Mouse (Mus musculus) kidney, adult 18-20 months (tissue): Measurements from ENCODE around the gene Chl1.

ENCODE experiments used
- DNase-seq: peaks from one replicate; pipeline ENCODE4 v3.0.0; 2021

Chl1 gene

DNA sequence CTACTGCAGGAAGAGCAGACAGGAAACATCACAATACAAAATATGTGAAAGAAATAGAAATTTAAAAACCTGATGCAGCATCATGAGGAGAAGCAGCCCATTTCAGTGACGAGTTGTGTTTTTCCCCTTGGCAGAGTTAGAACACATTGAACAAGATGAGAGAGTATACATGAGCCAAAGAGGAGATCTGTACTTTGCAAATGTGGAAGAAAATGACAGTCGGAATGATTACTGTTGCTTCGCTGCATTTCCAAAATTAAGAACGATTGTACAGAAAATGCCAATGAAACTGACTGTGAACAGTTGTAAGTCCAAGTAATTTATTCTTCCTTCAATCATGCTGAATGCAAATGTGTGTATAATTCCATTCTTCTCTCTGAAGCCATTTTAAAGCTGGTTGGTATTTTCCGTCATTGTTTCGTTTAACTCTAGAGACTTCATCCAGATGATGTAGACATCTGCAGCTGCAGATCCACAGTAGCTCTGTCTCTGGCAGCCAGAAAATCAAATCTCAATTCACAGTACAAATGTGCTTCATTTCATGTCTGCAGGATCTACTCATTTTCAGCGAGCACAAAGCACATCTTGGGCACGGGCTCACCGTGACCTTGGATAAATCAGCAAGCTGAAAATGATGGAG, 155.4 kb downstream of the Chl1 start:
- DNase-seq, result no peak

DNA sequence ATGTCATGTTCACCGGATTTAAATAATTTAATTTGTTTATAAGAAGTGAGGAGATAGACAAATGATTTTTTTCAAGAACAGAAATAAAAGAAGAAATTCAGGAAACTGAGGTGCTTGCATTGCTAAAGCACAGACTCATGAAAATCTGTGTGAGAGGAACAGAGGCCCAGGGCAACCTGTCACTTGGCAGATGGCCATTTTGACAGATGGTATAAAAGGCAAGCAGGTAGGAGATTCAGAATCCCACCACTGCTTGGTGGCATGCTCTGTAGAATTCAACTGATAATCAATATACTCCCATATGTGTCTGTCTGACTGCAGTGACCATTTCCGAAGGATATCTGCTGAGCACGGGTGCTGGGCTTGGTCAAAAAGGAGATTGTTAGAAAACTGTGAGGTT, 162.7 kb downstream of the Chl1 start:
- no peak for DNase-seq

DNA sequence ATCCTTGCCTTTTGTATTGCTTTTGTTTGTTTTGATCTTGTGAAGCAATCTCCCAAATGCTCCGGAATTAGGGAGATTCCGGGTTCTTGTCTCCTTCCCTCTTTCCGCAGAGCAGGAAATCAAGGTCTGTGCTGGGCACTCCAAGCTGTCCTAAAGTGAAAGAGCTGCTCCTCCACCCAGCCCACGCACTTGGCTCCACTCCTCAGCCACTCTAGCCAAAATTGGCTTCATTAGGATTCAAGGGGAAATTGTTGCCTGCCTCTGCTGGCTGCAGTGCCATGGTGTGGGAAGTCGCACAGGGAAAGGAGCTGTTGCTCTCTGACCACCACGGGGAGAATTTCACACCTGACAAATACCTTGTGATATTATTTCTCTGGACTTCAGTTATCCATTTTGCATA, 163.9 kb downstream of the Chl1 start:
- no peak for DNase-seq

DNA sequence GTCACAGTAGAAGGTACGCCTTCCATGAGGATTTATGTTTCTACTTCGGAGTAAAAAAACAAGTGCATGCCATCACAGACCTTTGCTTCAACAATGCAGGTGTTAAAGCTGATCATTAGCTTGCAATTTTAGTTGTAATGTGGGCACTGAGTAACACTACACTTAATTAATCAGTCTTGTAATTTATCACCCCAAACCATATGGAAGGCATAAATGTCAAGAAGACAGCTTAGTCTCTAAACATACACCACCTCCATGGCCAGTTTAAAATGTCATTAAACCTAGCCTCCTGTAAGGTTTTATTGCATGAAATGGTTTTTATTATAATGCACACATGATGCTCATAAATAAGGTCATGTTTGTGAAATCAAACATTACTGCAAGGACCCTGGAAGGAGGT, 164.8 kb downstream of the Chl1 start:
- no peak for DNase-seq

DNA sequence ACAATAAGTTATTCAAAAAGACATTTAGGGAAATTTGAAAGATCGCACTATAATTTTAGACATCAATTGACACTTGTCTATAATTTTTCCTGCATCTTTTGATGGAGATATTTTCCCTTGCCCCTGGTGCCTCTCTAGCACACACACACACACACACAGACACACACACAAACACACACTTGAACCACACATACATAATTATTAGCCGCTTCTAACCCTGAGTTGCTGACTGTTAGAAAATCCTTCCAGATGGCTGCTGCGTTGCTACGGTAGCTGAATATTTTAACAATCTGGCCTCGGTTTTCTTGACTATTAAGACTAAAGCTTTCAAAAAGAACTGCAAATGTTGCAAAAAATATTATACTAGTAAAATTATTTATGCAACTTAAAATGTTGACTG, 166.3 kb downstream of the Chl1 start:
- DNase-seq, result no peak

DNA sequence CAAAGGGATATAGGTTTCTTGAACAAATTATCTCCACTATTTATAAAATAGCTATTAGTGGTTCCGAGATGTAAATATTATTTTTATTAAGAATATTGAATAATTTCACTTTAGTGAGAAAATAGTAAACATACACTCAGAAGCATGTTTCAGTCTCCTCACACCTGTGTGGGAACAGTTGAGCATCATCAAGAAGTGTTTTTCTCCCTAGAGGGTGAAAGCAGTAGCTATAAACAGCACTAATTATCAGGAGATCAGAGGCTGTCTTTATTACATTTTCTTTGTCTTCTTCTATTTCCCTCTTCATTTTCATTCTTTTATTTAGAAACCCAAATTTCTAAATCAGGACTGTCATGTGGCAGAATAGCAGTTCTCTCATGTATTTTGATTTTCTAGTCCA, 166.7 kb downstream of the Chl1 start:
- no peak for DNase-seq

DNA sequence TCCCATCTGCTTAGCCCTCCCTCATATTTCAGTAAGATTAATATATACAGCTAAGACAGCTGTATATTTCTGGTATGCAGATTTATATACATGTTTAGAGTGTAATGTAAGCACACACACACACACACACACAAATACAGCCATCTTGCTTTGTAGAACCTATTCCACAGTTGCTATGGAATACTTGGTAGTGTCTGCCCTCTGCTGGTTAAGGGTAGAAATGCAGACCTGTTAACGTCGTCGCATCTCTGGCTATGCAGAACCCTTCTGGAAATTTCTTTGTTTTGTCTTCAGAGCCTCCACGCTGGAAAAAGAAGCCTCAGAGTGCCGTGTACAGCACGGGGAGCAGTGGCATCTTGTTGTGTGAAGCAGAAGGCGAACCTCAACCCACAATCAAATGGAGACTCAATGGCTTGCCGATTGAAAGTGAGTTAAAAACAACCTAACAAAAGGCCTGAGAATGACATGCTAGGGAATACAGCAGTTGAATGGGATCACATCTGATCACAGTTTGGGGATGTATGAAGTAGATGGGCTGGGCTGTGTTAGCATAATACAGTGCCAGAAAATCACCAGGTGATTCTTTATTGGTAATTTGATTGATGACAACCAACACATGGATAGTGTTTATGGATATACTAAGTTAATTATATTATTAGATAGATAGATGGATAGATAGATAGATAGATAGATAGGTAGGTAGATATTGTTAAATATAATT, 172.6 kb downstream of the Chl1 start:
- peak; percentile 46 for DNase-seq

DNA sequence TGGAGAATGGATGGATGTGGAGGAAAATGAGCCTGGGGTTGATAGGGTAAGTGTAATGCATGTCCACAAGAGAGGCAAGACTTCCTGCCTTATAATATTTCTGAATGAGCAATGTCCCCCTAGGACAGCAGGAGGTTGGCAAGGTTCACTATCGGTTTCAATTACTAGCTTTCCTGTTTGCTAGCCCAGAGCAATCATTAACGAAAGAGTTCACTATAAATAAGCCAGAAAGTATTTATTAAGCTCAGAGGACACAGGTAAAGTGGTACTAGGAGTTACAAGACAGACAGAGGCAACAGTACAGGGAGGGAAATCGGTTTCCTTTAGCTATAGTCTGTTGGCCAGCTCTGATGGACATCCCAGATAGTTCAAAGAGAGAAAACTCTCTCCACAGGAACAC, 182.1 kb downstream of the Chl1 start:
- peak; percentile 2 for DNase-seq

DNA sequence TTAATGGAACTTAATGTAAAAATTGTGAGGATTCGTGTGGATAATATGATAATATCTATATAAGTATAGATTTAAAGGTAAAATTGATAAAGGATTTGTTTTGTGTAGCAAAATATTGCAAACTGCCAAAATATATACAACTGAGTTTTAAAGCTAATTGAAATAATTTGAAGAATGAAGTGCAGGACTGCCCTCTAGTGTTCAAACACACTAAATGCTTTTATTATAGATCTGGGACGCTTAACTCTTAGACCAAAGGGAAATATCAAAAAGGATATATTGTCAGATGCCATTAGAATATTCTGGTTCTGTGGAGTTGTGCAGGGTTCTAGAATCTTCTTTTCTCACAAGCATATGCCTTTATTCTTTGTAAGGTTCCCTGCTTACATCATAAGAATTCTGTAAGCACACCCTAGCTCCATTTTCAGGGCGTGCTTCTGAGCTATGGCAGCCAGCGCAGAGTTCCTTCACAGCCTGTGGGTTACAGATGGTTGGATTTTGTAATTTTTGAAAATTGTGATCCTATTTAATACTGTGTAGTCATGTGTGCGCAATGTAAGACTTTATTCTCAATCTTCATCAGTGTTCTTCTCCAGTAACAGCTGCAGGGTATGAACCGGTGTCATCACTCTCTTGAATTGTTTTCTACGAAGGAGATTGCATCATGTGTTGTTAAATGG, 187.1 kb downstream of the Chl1 start:
- no peak for DNase-seq

DNA sequence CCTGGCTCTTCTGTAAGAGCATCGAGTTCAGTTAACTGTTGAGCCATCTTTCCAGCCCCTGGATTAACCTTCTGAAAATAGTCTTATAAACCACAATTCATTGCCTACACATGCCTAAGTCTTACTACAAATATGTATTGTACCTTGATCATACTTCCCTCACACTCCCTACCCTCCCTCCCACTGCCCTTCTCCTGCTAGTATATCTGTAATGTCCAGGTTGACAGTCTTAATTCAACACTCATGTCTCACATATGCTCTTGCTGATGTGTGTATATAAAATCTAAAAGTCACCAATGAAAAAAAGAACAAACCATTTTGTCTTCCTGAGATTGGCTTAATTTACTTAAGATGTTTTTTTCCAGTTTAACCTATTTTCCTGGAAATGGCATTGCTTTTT, 189.1 kb downstream of the Chl1 start:
- DNase-seq, result no peak

DNA sequence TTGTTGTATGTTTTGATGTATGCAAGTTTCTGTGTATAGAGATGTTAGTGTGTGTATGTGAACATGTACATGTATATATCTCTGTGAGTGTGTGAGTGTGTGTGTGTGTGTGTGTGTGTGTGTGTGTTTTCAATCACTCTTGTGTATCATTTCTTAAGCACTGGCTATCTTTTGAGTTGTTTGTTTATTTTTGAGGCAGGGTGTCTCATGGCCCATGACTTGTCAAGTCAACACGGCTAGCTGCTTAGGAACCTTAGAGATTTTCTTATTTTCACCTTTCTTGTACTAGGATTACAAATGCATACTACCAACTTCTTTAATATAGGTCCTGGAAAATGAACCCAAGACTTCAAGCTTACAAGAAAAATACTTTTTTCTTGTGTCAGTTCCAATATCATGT, 189.5 kb downstream of the Chl1 start:
- no peak for DNase-seq

DNA sequence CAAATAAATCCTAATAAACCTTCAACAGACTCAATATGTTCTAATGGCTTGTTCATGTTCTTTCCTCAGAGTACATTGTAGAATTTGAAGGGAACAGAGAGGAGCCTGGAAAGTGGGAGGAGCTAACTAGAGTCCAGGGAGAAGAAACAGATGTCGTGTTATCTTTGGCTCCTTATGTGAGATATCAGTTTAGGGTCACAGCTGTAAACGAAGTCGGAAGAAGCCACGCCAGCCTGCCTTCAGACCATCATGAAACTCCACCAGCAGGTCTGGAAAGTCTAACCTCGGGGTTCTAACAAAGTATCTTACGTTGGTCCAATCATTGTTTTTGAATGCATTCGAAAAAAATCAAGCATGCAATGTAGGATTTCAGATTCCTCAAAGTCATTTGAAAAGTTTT, 189.9 kb downstream of the Chl1 start:
- DNase-seq, result no peak

DNA sequence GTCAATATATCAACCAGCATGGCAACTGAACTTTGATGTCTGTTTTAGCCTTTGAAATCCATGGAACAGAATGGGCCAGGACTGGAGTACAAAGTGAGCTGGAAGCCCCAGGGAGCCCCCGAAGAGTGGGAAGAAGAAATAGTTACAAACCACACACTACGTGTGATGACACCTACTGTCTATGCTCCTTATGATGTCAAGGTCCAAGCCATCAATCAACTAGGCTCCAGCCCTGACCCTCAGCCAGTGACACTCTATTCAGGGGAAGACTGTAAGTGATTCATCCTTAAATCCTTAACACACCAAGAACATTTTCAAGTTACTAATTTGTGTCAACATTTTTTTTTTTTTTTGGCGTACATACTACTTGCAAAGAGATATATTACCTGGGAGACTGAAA, 196.0 kb downstream of the Chl1 start:
- no peak for DNase-seq

DNA sequence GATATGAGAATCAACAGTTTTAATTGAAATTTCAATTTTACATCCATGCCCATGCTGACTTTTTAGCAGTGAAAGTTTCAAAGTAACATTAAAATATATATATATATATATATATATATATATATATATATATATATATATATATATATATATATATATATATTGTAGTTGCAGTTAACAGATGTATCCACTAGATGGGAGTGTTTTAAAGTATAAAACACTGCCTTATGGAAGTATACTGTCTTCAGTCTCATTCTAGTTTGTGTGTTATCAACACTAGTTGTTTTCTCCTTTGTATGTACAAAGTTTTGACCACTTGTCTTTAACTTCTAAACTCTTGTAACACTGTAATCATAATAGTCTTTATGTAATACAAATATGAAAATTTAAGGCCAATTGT, 228.9 kb downstream of the Chl1 start:
- DNase-seq, result no peak

DNA sequence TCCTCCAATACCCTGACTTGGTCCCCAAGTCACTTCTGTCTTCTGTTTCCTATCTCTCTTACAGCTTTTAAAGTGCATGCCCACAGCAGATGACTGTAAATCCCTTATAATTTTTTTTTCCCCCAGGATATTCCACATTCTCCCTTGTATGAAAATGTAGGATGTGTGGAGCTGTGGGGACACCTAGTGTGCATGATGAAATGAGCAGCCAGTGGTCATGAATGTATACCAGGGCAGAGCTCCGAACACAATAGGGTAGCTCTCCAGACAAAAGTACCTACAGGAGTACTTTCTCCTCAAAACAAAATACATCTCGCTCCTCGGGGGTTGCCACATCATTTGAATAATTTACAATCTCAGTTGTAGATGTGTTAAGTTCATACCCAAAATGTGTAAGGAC, 232.4 kb downstream of the Chl1 start:
- DNase-seq, result no peak

DNA sequence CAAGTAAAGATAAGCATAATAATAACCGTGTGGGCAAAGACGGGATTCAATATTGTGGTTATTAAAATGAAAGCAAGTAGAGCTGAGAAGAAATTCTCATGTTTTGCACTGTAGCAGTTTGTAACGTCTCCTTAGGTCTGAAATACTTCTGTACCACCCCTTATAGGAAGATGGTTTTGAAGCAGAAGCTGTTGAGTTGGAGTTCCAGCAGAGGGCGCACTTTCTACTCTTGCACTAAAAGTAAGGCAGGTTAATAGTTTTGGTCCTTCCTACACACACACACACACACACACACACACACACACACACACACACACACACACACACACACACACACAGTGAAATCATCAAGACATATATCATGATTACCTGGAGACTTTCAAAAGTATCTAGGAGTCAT, 235.7 kb downstream of the Chl1 start:
- peak; percentile 6 for DNase-seq

DNA sequence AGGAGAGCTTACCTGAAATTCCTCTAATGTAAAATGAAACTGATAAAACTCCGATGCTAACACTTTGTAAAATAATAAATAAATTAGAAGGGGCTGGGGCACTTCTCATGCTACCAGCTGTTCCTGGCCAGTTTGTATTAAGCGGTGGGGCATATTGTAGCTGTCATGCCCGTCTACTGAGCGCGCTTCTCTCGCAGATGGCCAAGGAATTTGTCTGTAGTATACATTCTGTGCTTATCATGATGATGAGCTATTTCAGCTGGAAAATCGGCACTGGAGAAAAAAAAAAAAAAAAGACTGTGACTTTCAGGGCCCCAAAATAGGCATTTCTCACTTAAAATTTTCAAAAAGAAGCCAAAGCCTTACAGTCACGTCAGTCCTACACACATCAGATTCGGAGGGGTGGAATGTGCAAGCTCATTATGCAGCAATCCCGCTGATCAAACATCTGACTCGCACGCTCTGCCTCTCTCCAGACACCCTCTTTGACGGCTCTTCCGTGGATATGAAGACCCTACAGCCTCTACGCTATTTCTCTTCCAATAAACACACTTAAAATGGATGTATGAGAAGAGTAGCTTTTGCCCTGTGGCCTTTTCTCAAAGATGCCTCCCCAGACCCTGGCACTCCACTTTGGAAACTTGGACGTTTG, 238.9 kb downstream of the Chl1 start:
- DNase-seq, result no peak

DNA sequence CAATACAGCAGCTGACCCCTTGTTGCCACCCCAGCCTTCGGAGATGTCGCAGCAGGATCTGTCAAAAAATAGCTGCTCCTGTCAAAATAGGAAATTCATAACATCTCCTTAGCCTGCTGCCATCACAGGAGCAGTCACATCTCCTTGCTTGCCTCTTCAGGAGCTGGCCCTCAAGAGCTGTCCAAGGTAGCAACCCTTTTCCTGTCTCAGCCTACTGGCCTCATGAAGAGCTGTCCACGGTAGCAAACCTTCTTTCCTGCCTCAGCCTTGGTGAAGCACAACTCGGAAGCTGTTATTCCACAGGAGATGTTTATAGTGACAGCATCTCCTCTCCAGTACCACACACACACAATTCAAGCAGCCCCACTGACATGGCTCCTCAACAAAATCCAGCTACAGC, 243.5 kb downstream of the Chl1 start:
- no peak for DNase-seq

DNA sequence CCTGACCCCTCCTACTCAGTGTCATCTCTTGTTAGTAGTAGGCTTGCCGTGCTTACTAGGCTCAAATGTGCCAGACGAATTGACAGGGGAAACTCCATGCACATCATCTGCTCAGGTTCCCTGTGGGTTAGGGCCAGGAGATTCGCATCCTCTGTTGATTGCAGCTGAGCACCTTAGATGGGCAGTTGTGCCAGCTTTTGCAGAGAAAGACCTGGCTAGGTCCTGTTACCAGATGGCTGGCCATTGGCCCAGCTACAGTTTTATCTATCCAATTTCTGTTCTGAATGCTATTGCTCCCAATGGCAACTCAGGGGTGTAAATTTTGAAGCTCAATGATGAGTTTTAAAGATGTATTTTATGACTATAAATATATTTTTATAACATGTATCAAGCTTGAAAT, 256.4 kb downstream of the Chl1 start:
- no peak for DNase-seq

DNA sequence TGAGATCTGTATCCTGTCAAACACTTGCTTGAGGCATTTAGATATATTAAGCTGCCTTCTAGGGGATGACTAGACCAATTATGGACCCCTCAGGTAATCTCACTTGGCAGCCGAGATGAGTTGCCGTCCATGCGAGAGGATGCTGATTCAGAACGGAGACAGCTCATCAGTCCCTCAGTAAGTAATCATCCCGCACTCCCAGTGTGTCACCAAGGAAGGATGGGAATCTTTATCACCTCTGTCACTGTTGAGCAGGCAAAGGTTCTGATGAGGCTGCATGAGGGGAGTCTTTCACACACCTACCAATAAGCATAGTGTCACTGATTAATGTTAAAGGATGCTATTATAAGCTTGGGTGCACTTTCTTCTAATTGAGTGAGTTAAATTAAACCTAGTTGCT, 270.7 kb downstream of the Chl1 start:
- no peak for DNase-seq

DNA sequence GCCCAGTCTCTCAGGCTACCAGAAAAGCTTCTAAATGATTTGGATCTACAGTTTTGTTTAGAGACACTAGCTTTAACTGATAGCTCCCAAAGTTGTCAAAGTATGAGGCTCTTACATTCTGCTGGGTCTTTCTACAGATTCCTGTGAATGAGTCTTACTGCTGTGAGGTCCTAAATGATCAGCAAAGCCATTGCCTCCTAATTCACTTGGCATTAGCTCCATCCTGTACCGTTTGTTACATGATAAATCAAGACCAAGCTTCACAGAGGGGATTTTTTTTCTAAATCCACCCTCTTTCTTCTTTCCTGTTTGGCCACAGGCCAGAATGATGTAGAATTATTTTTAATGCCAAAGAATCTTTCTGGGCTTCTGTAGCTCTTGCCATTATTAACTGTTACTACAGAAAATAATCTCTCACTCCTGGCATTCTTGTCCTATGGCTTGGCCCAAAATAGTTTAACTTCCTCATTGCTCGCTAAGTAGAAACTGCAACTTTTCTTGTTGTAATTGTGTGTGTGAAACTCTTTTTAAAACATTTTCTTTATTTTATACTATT, 280.8 kb downstream of the Chl1 start:
- no peak for DNase-seq

DNA sequence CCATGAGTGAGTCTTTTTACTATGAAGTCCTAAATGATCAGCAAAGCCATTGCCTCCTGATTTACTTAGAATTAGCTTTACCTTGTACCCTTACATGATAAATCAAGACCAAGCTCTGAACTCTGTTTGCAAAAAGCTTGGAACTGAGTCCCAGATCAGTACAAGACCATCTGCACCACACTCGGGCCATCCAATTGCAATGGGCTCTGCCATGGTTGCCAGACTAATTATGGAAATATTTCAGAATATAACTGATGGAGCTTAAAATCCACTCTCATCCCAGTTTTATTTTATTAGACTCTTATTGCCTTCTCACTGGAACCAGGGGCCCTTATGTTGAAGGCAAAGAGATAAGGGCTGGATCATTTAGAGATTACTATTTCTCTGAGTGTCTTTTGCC, 284.9 kb downstream of the Chl1 start:
- DNase-seq, result no peak
